Comparison of ENCODE assay signal across 19 mouse cellular contexts in the genomic region with DNA sequence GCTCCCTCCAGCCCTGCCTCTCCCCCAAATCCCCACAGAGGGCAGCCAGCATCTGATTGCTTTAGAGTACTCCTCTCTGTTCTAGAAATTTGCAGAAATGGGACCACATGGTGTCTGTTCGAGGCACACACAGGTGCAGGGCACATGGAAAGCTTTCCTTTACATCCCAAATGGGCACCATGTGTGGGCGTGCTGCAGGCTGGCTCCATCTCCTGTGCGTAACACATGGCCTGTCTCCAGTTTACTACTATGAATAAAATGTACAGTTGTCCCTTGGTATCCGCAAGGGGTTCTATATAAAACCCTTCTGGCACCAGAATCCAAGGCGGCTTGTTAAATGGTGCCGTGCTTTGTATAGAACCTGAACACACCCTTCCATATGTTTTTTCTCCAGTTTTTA. TPM values are rescaled to one million over a fixed set of nuclear protein-coding genes. Genes with fewer than 3 reads are reported as not detected.
DNase-seq lines count a peak whose midpoint lies in the region; ATAC-seq and TF ChIP-seq lines count a peak whose summit lies in the region.
"Had no signal": no experiment of that assay in that cellular context is flagged by ENCODE, and none has a peak within 500 bp of the region (broad histone marks: within the 10 kb centered on the region; RNA-seq: fewer than 3 reads in every experiment).

No protein-coding gene starts in this region.

- peaks cover 7% of the 10 kb centered on the region for H3K4me1 ChIP-seq in testis, adult 2 months (ENCODE audit: control insufficient read depth, insufficient read depth, low read length)
- peaks cover 17% of the 10 kb centered on the region for H3K4me1 ChIP-seq in midbrain, embryonic 15.5 days
- H3K4me1 ChIP-seq in midbrain, embryonic 11.5 days (ENCODE audit: control insufficient read depth, insufficient read depth, low read length), result no peaks in the 10 kb centered on the region; the same call in 1 of the 2 replicates

- H3K9ac ChIP-seq in midbrain, embryonic 15.5 days, result no peak overlapping the region
- H3K9ac ChIP-seq in midbrain, embryonic 11.5 days (ENCODE audit: low read length), result no peak overlapping the region
- H3K9ac ChIP-seq: hindbrain, embryonic 14.5 days; liver, embryonic 14.5 days had no signal

- H3K4me3 ChIP-seq in testis, adult 2 months (ENCODE audit: control insufficient read depth, low read depth, low read length), result peak overlapping the region; percentile 31
- H3K4me3 ChIP-seq in midbrain, embryonic 15.5 days, result no peak overlapping the region
- no peak overlapping the region for H3K4me3 ChIP-seq in midbrain, embryonic 11.5 days (ENCODE audit: low read depth, low read length)
- H3K4me3 ChIP-seq: forebrain, embryonic 10.5 days; heart, embryonic 10.5 days; left cerebral cortex, adult 2 months had no signal

- H3K36me3 ChIP-seq in testis, adult 2 months (ENCODE audit: control insufficient read depth, insufficient read depth, low read length), result no peaks in the 10 kb centered on the region
- H3K36me3 ChIP-seq in midbrain, embryonic 15.5 days (replicated peaks), result no peaks in the 10 kb centered on the region
- H3K36me3 ChIP-seq in midbrain, embryonic 11.5 days (ENCODE audit: control insufficient read depth, insufficient read depth, low read length), result no peaks in the 10 kb centered on the region
- H3K36me3 ChIP-seq: forebrain, embryonic 10.5 days; heart, embryonic 10.5 days had no signal

- no peak for ATAC-seq in midbrain, embryonic 15.5 days (replicated peaks)
- ATAC-seq in midbrain, embryonic 11.5 days (ENCODE audit: low FRiP score), result no peak
- ATAC-seq: intestine, embryonic 16.5 days had no signal

- H3K27me3 ChIP-seq in testis, adult 2 months (ENCODE audit: control insufficient read depth, insufficient read depth, low read length), result no peaks in the 10 kb centered on the region
- 0 out of 2 replicates have a peak, but pooled peaks cover 4% of the 10 kb centered on the region for H3K27me3 ChIP-seq in midbrain, embryonic 15.5 days (replicated peaks)
- peaks cover 11% of the 10 kb centered on the region for H3K27me3 ChIP-seq in midbrain, embryonic 11.5 days (ENCODE audit: control insufficient read depth, insufficient read depth, low read length)

- no peak for TF ChIP-seq CTCF in testis, adult 2 months (IDR thresholded peaks at IDR 0.05; ENCODE audit: control insufficient read depth, insufficient read depth, insufficient replicate concordance, low read depth, low read length)

- H3K27ac ChIP-seq in testis, adult 2 months (ENCODE audit: control insufficient read depth, insufficient read depth, low read depth, low read length), result no peak overlapping the region
- no peak overlapping the region for H3K27ac ChIP-seq in midbrain, embryonic 15.5 days
- H3K27ac ChIP-seq in midbrain, embryonic 11.5 days (ENCODE audit: low read depth, low read length), result no peak overlapping the region
- H3K27ac ChIP-seq: forebrain, embryonic 10.5 days; heart, embryonic 10.5 days; hindbrain, embryonic 14.5 days; left cerebral cortex, adult 2 months; liver, embryonic 14.5 days had no signal

- 87% methylated on average over 6 of the region's 6 CpGs for WGBS in midbrain, embryonic 15.5 days
- WGBS in midbrain, embryonic 11.5 days, result 91% methylated on average over 6 of the region's 6 CpGs

- no peak for TF ChIP-seq POLR2A in testis, adult 2 months (IDR thresholded peaks at IDR 0.05; ENCODE audit: control insufficient read depth, low read depth, low read length)

- no peaks in the 10 kb centered on the region for H3K9me3 ChIP-seq in midbrain, embryonic 15.5 days
- no peaks in the 10 kb centered on the region for H3K9me3 ChIP-seq in midbrain, embryonic 11.5 days (ENCODE audit: control insufficient read depth, low read length)
- H3K9me3 ChIP-seq: forebrain, embryonic 10.5 days; heart, embryonic 10.5 days had no signal

- H3K4me2 ChIP-seq in midbrain, embryonic 15.5 days, result no peak overlapping the region
- H3K4me2 ChIP-seq in midbrain, embryonic 11.5 days, result no peak overlapping the region
- H3K4me2 ChIP-seq: hindbrain, embryonic 14.5 days had no signal

- intact Hi-C loops in left cerebral cortex, postnatal 25 days (cut with DNase I), result loop anchor here (5.0 to 10.0 kb wide), 2 partner anchors 120 to 1752 kb away; partner anchors contain the start of gene Tnrc18

- peak; percentile 18 to 40 for DNase-seq in cerebellum, postnatal 25 days
- no peak for DNase-seq in cerebellum, adult 11 months
- DNase-seq in testis, postnatal 14 days (ENCODE audit: low spot score), result no peak
- DNase-seq in left cerebral cortex, postnatal 25 days (ENCODE audit: low spot score in 2 of 2), result peak; percentile 70 to 96
- DNase-seq in lung, postnatal 10 days, result no peak
- no peak for DNase-seq in midbrain, embryonic 11.5 days (ENCODE audit: low spot score, missing footprints)
- DNase-seq: gastrocnemius, postnatal 10 days; heart, postnatal 14 days; kidney, postnatal 10 days; lung, postnatal 14 days had no signal

RNA-seq across cellular contexts. Expression of gene Slc29a4, which starts 4.6 kb away (rescaled TPM):
- 0.53 and 0.67 TPM in 2 replicates for polyA plus RNA-seq in testis, adult 2 months (2012; rRNA removed)
- 10 to 100 TPM; 19.4 to 20.6 TPM for total RNA-seq in left cerebral cortex, postnatal 25 days (2021)
- 97.2 and 100 TPM in 2 replicates for polyA plus RNA-seq in midbrain, embryonic 15.5 days (2015; fragmentation: Nextera tagmentation; extraction: Ambion mirVana)
- polyA plus RNA-seq in midbrain, embryonic 11.5 days (2014; fragmentation: Nextera tagmentation; extraction: Ambion mirVana), result 22.8 and 23.2 TPM in 2 replicates
- total RNA-seq: CH12.LX had no signal

Comparison
In these comparisons a context has a peak if more than half of its experiments do, and no peak if none do; other contexts are left out.
1. DNase-seq: peak in cerebellum, postnatal 25 days (2 of 2) and left cerebral cortex, postnatal 25 days (2 of 2); none in cerebellum, adult 11 months (single experiment), testis, postnatal 14 days (single experiment), lung, postnatal 10 days (single experiment) and midbrain, embryonic 11.5 days (single experiment).
2. RNA of gene Slc29a4, which starts 4.6 kb away (polyA plus RNA-seq): 97.2 to 100 TPM in midbrain, embryonic 15.5 days and 22.8 to 23.2 TPM in midbrain, embryonic 11.5 days; 0.53 to 0.67 TPM in testis, adult 2 months; every median in the first group is over 10 times any median in the second.